ENCODE assay signal across 14 mouse cellular contexts in the genomic region with DNA sequence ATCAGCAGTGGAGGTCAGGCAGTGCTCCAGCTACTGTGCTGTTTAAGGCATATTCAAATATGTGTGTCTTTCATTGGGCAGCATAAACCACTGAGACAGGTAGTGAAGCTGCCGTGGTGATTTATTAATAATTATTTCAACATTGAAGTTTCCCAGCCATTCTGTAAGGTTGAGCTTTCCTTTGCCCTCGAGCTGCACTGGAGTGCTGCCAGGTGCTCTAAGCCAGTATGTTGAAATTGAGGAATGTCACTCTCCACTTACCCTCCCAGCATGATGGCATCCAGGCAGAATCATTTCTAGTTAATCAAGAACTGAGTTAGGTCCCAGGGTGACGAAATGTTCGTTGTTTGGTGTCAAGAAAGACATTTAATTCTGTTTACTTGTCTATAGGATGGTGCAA. TPM values are rescaled to one million over a fixed set of nuclear protein-coding genes. Genes with fewer than 3 reads are reported as not detected.
DNase-seq lines count a peak whose midpoint lies in the region; ATAC-seq lines count a peak whose summit lies in the region.
"Had no signal": no experiment of that assay in that cellular context is flagged by ENCODE, and none has a peak within 500 bp of the region (broad histone marks: within the 10 kb centered on the region; RNA-seq: fewer than 3 reads in every experiment).

No protein-coding gene starts in this region.

- no peaks in the 10 kb centered on the region for H3K36me3 ChIP-seq in heart, embryonic 15.5 days
- H3K36me3 ChIP-seq in heart, embryonic 12.5 days, result no peaks in the 10 kb centered on the region
- H3K36me3 ChIP-seq: embryonic facial prominence, embryonic 12.5 days; limb, embryonic 12.5 days had no signal

- H3K27me3 ChIP-seq in heart, embryonic 15.5 days, result no peaks in the 10 kb centered on the region
- no peaks in the 10 kb centered on the region for H3K27me3 ChIP-seq in heart, embryonic 12.5 days (replicated peaks)
- H3K27me3 ChIP-seq: embryonic facial prominence, embryonic 12.5 days; limb, embryonic 12.5 days had no signal

- no peaks in the 10 kb centered on the region for H3K9me3 ChIP-seq in heart, embryonic 15.5 days (replicated peaks)
- no peaks in the 10 kb centered on the region for H3K9me3 ChIP-seq in heart, embryonic 12.5 days (replicated peaks)
- H3K9me3 ChIP-seq: embryonic facial prominence, embryonic 12.5 days had no signal

- peaks cover 10% of the 10 kb centered on the region for H3K4me1 ChIP-seq in heart, embryonic 15.5 days (replicated peaks)
- H3K4me1 ChIP-seq in heart, embryonic 12.5 days (replicated peaks), result peaks cover 18% of the 10 kb centered on the region
- H3K4me1 ChIP-seq: embryonic facial prominence, embryonic 12.5 days had no signal

- ATAC-seq in heart, embryonic 15.5 days (replicated peaks; ENCODE audit: insufficient number of reproducible peaks, insufficient read depth, low FRiP score, low read depth), result no peak
- ATAC-seq in heart, embryonic 12.5 days (ENCODE audit: insufficient number of reproducible peaks, low FRiP score), result no peak
- ATAC-seq: intestine, postnatal 0 days had no signal

- DNase-seq in NIH3T3 (ENCODE audit: low read depth), result peak; percentile 52
- peak; percentile 13 for DNase-seq in fibroblast of lung, adult 2 months (ENCODE audit: low read depth)
- DNase-seq in lung, adult 18-20 months, result peak; percentile 60 to 80
- no peak for DNase-seq in spleen, postnatal 4 days (ENCODE audit: low spot score in 2 of 2)
- no peak for DNase-seq in layer of hippocampus, adult 18-20 months (ENCODE audit: low spot score in 2 of 2)
- no peak for DNase-seq in natural killer cell, adult 2 months (ENCODE audit: low spot score in 2 of 2)
- DNase-seq: cerebellum, adult 11-12 months; gastrocnemius, postnatal 36 days; right cerebral cortex, adult 18-20 months had no signal

- 29% methylated on average over 4 of the region's 4 CpGs for WGBS in heart, embryonic 15.5 days
- WGBS in heart, embryonic 12.5 days, result 40% methylated on average over 4 of the region's 4 CpGs

- peak overlapping the region; percentile 13; the same call in 1 of the 2 replicates for H3K27ac ChIP-seq in heart, embryonic 15.5 days
- no peak overlapping the region for H3K27ac ChIP-seq in heart, embryonic 12.5 days (ENCODE audit: poor library complexity, severe bottlenecking)
- H3K27ac ChIP-seq: embryonic facial prominence, embryonic 12.5 days; limb, embryonic 12.5 days had no signal

- H3K4me2 ChIP-seq in heart, embryonic 15.5 days, result peak overlapping the region; percentile 17; the same call in 1 of the 2 replicates
- H3K4me2 ChIP-seq in heart, embryonic 12.5 days, result no peak overlapping the region
- H3K4me2 ChIP-seq: embryonic facial prominence, embryonic 12.5 days; limb, embryonic 12.5 days had no signal

- no peak overlapping the region for H3K9ac ChIP-seq in heart, embryonic 15.5 days
- no peak overlapping the region for H3K9ac ChIP-seq in heart, embryonic 12.5 days
- H3K9ac ChIP-seq: embryonic facial prominence, embryonic 12.5 days; limb, embryonic 12.5 days had no signal

- H3K4me3 ChIP-seq in heart, embryonic 15.5 days, result no peak overlapping the region
- H3K4me3 ChIP-seq in heart, embryonic 12.5 days, result no peak overlapping the region
- H3K4me3 ChIP-seq: embryonic facial prominence, embryonic 12.5 days; limb, embryonic 12.5 days had no signal

RNA-seq across cellular contexts. Expression of gene Lpgat1, which starts 24.4 kb away (rescaled TPM):
- 32.1 and 36.8 TPM in 2 replicates for polyA plus RNA-seq in heart, embryonic 15.5 days (2015; fragmentation: Nextera tagmentation; extraction: Ambion mirVana)
- 64.8 and 67.4 TPM in 2 replicates for polyA plus RNA-seq in heart, embryonic 12.5 days (2016; fragmentation: Nextera tagmentation; extraction: Ambion mirVana)
- total RNA-seq in layer of hippocampus, adult 18-20 months (2021), result 100 to 1,000 TPM; 124 to 133 TPM

Comparison
In these comparisons a context has a peak if more than half of its experiments do, and no peak if none do; other contexts are left out.
1. DNase-seq: peak in NIH3T3 (single experiment), fibroblast of lung, adult 2 months (single experiment) and lung, adult 18-20 months (2 of 2); none in spleen, postnatal 4 days (0 of 2), layer of hippocampus, adult 18-20 months (0 of 2) and natural killer cell, adult 2 months (0 of 2).